Mouse (Mus musculus): ENCODE results near the gene Nprl2. TPM values are rescaled to one million over a fixed set of nuclear protein-coding genes. Genes with fewer than 3 reads are reported as not detected.

Nprl2 gene
- total RNA-seq, 2 experiments from 2014 or later, result 9.1 to 11.6 TPM

GRCm38 (mm10) chr9:107533791-107534407 is 8.1 kb upstream of the Nprl2 start, which contains the start of gene Tmem115:
Gene Tmem115, plus strand, starts transcription at chr9:107533945.
- intact Hi-C loops (cut with DNase I), result no loop called here
- DNase-seq, result peak; percentile 81 to 87

- peak; percentile 35 to 38 for DNase-seq
- intact Hi-C loops (cut with DNase I), result no loop called here
Observed at GRCm38 (mm10) chr9:107534408-107535202, 7.4 kb upstream of the Nprl2 start.

- no peak for DNase-seq
- intact Hi-C loops (cut with DNase I), result no loop called here
Observed at GRCm38 (mm10) chr9:107538231-107538630, 3.8 kb upstream of the Nprl2 start.

- intact Hi-C loops (cut with DNase I), result no loop called here
- no peak for DNase-seq
Observed at GRCm38 (mm10) chr9:107538711-107539110, 3.3 kb upstream of the Nprl2 start.

- DNase-seq, result no peak
- intact Hi-C loops (cut with DNase I), result no loop called here
Observed at GRCm38 (mm10) chr9:107539940-107540339, 2.1 kb upstream of the Nprl2 start.

- intact Hi-C loops (cut with DNase I), result no loop called here
- DNase-seq, result no peak
Observed at GRCm38 (mm10) chr9:107540420-107540819, 1.6 kb upstream of the Nprl2 start.

- intact Hi-C loops (cut with DNase I), result no loop called here
- DNase-seq, result no peak
Observed at GRCm38 (mm10) chr9:107541005-107541404, 1.0 kb upstream of the Nprl2 start.

GRCm38 (mm10) chr9:107542352-107542686 is 293 bp downstream of the Nprl2 start:
- DNase-seq, result no peak
- intact Hi-C loops (cut with DNase I), result no loop called here

- no peak for DNase-seq
- intact Hi-C loops (cut with DNase I), result no loop called here
Observed at GRCm38 (mm10) chr9:107542721-107543120, 695 bp downstream of the Nprl2 start.

- no peak for DNase-seq
- intact Hi-C loops (cut with DNase I), result no loop called here
Observed at GRCm38 (mm10) chr9:107543299-107543698, 1.3 kb downstream of the Nprl2 start.

- DNase-seq, result no peak
- intact Hi-C loops (cut with DNase I), result no loop called here
Observed at GRCm38 (mm10) chr9:107544196-107544700, 2.2 kb downstream of the Nprl2 start.

GRCm38 (mm10) chr9:107544729-107545128 is 2.7 kb downstream of the Nprl2 start:
- intact Hi-C loops (cut with DNase I), result no loop called here
- no peak for DNase-seq

GRCm38 (mm10) chr9:107545199-107545598 is 3.2 kb downstream of the Nprl2 start:
- intact Hi-C loops (cut with DNase I), result no loop called here
- no peak for DNase-seq

GRCm38 (mm10) chr9:107545602-107546001 is 3.6 kb downstream of the Nprl2 start:
- intact Hi-C loops (cut with DNase I), result no loop called here
- DNase-seq, result peak in 1 of 2 experiments; percentile 64

GRCm38 (mm10) chr9:107547026-107547425 is 5.0 kb downstream of the Nprl2 start, which contains the start of gene Zmynd10:
Gene Zmynd10, plus strand, starts transcription at chr9:107547298.
- peak; percentile 75 to 81 for DNase-seq
- intact Hi-C loops (cut with DNase I), result no loop called here

- intact Hi-C loops (cut with DNase I), result no loop called here
- no peak for DNase-seq
Observed at GRCm38 (mm10) chr9:107547957-107548356, 5.9 kb downstream of the Nprl2 start.

- DNase-seq, result no peak
- intact Hi-C loops (cut with DNase I), result no loop called here
Observed at GRCm38 (mm10) chr9:107548820-107549219, 6.8 kb downstream of the Nprl2 start.

GRCm38 (mm10) chr9:107549297-107550074 is 7.5 kb downstream of the Nprl2 start:
- intact Hi-C loops (cut with DNase I), result no loop called here

GRCm38 (mm10) chr9:107550491-107551116 is 8.6 kb downstream of the Nprl2 start:
- no peak for DNase-seq
- intact Hi-C loops (cut with DNase I), result no loop called here

More at GRCm38 (mm10) chr9:107549297-107550074, 7.5 kb downstream of the Nprl2 start:
- DNase-seq, result no peak

GRCm38 (mm10) chr9:107551117-107551889 is 9.3 kb downstream of the Nprl2 start, which contains the start of gene Rassf1:
Gene Rassf1, plus strand, starts transcription at chr9:107551555.
- peak; percentile 63 to 69 for DNase-seq
- intact Hi-C loops (cut with DNase I), result no loop called here

All from gastrocnemius, postnatal 36 days (tissue).